Mouse (Mus musculus) G1E (cell line): ENCODE measurements around the gene Magi1.

ENCODE experiments used
- CTCF ChIP-seq: IDR thresholded peaks from 2 replicates; pipeline ENCODE4 v1.5.1; 2012; ENCODE audit warnings: low read depth, low read length, inconsistent platforms, mixed read lengths
- GATA1 ChIP-seq: IDR thresholded peaks from 2 replicates; pipeline ENCODE4 v1.6.1; 2012; ENCODE audit warnings: borderline replicate concordance, low read length, inconsistent platforms, mixed read lengths
- GATA2 ChIP-seq: IDR thresholded peaks from 2 replicates; pipeline ENCODE4 v1.6.1; 2012; ENCODE audit warnings: low read depth, low read length, inconsistent platforms, borderline replicate concordance
- POLR2AphosphoS5 ChIP-seq: IDR thresholded peaks from 2 replicates; pipeline ENCODE4 v1.6.1; 2012; ENCODE audit warnings: low read depth, low read length, inconsistent platforms; ENCODE audit not compliant: insufficient replicate concordance
- TAL1 ChIP-seq: conservative IDR thresholded peaks from 2 replicates; pipeline ENCODE4 v1.6.1; 2012; ENCODE audit warnings: low read depth, low read length, inconsistent platforms, mixed read lengths

DNA sequence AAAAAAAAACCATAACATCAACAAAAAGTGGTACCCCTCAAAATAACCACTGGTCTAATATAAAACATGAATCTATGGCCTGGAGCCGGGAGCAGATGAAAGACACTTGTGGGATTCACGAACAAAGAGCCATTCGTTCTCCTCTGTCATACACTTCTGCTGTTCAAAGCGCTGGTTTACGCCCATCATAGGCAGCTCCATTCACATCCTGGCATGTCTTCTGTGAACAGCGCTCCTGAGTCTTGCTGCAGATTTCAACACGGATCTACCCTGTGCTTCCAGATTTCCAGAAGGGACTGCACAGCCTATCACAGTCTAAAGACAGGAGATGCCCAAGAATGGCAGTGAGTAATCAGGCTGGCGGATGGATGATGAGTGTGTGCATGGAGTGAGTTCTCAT lies 208.5 kb downstream of the Magi1 start:
- TF ChIP-seq CTCF: no peak
- TF ChIP-seq TAL1: no peak
- TF ChIP-seq GATA2: no peak
- no peak for TF ChIP-seq GATA1
- no peak for TF ChIP-seq POLR2AphosphoS5
